8 mouse cellular contexts compared by ENCODE assay signal in the genomic region with DNA sequence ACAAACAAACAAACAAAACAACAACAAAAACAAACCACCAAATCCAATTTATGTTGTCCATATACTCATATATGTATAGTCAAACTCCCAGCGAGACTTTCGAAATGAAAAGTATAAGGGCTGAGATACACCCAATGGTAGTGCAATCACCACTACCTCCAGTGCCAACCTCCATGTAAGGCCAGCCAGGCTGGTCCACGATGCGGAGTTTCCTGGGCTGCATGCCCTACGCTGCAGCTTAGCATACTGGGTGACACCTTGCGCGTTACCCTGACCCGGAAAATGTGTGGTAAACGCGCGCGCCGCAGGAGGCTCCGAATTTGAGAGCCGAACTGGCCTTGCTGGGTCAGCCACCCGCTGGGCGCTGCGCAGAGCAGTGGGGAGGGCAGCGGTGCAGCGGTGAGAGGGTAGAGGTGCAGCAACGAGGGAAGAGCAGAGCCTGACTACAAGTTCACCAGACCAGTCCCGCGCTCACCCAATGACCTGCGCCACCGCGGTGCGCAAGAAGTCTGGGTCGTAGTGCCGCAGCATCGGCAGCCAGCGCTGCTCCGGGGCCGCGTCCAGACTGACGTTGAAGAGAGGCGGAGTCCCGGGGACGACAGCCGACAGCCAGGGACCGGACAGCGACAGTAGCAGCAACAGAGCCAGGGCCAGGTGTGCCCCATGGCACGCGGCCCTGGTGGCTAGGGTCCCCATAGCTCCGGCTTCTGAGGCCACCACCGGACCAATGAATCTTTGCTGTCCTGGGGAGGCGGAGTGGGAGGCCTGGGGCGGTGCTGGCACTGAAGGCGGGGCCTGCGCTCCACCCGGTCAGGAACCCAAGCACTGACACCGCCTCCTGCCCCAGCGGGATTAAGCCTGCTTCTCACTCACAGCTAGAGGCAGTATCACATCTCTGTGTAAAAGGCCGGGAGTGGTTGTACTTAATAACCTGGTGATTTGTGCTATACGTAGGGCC. TPM values are rescaled to one million over a fixed set of nuclear protein-coding genes. Genes with fewer than 3 reads are reported as not detected.
DNase-seq lines count a peak whose midpoint lies in the region; ATAC-seq lines count a peak whose summit lies in the region.

A gene (minus strand): TSS at position 734 of the 958 bp plus-strand sequence.

- no peaks in the 10 kb centered on the region for H3K9me3 ChIP-seq in hindbrain, embryonic 16.5 days (ENCODE audit: control insufficient read depth, low read length)

- no peaks in the 10 kb centered on the region for H3K27me3 ChIP-seq in hindbrain, embryonic 16.5 days (replicated peaks; ENCODE audit: control insufficient read depth, insufficient read depth, low read length)

- ATAC-seq in hindbrain, embryonic 16.5 days, result peak; percentile 91

- H3K4me1 ChIP-seq in hindbrain, embryonic 16.5 days (ENCODE audit: control insufficient read depth, insufficient read depth, low read depth, low read length), result peaks cover 5% of the 10 kb centered on the region

- WGBS in hindbrain, embryonic 16.5 days, result 3% methylated on average over 52 of the region's 54 CpGs
- WGBS in macrophage (ENCODE audit: missing documents), result 2% methylated on average over 54 of the region's 54 CpGs

- peak within 1 kb of the TSS; percentile 67 for H3K4me3 ChIP-seq in hindbrain, embryonic 16.5 days (ENCODE audit: low read length)
- H3K4me3 ChIP-seq in macrophage (ENCODE audit: inconsistent target), result peak within 1 kb of the TSS; percentile 38

- peak within 1 kb of the TSS; percentile 86 for H3K4me2 ChIP-seq in hindbrain, embryonic 16.5 days (ENCODE audit: low read length)

- peak; percentile 70 for DNase-seq in WW6 (ENCODE audit: low read depth, low spot score)
- peak; percentile 58 to 67 for DNase-seq in cerebellum, postnatal 4 days (ENCODE audit: low spot score in 2 of 2)
- peak; percentile 91 for DNase-seq in gastrocnemius, adult 18-20 months (ENCODE audit: low spot score)
- peak; percentile 72 to 86 for DNase-seq in left cerebral cortex, adult 18-20 months (ENCODE audit: low spot score in 2 of 2)
- DNase-seq in right cerebral cortex, adult 18-20 months, result peak; percentile 90
- peak; percentile 45 for DNase-seq in urinary bladder, postnatal 10 days (ENCODE audit: low spot score)

- H3K36me3 ChIP-seq in hindbrain, embryonic 16.5 days (ENCODE audit: control insufficient read depth, insufficient read depth, low read length), result no peaks in the 10 kb centered on the region
- H3K36me3 ChIP-seq in macrophage (ENCODE audit: inconsistent target), result no peaks in the 10 kb centered on the region

- peak within 1 kb of the TSS; percentile 69 for H3K27ac ChIP-seq in hindbrain, embryonic 16.5 days (ENCODE audit: low read depth, low read length)
- peak within 1 kb of the TSS; percentile 62 for H3K27ac ChIP-seq in macrophage

- no peaks in the 10 kb centered on the region for H3K79me2 ChIP-seq in macrophage (ENCODE audit: inconsistent target)

- peak within 1 kb of the TSS; percentile 73 for H3K9ac ChIP-seq in hindbrain, embryonic 16.5 days (ENCODE audit: low read depth, low read length)

RNA-seq across cellular contexts. Expression of the gene that starts here (rescaled TPM):
- 1 to 10 TPM; 6.1 to 7.0 TPM for total RNA-seq in gastrocnemius, adult 18-20 months (2021)
- polyA plus RNA-seq in hindbrain, embryonic 16.5 days (2015; fragmentation: Nextera tagmentation; extraction: Ambion mirVana), result 23.8 and 28.5 TPM in 2 replicates
- 10 to 100 TPM; 37.9 to 38.9 TPM for total RNA-seq in left cerebral cortex, adult 18-20 months (2021)
- 10 to 100 TPM in 7 of 26 experiments, 1 to 10 TPM in 19; 1.8 to 17.2 (median 5.8) TPM for total RNA-seq in macrophage (2018; cell fraction: chromatin; rRNA removed)
- 10 to 100 TPM in 25 of 26 experiments, 1 to 10 TPM in 1; 9.1 to 25.4 (median 15.8) TPM for total RNA-seq in macrophage (2018; cell fraction: cytosol; rRNA removed)
- total RNA-seq in macrophage (2018; cell fraction: nucleus; rRNA removed), result 10 to 100 TPM; 10.0 to 36.4 (median 18.0) TPM
- 7.7 to 41.0 TPM (median 19.5 TPM) in 3 replicates for polyA plus RNA-seq in macrophage (2018)

Comparison
In these comparisons a context has a peak if more than half of its experiments do, and no peak if none do; other contexts are left out.
1. Peak in every context shown above with its lines: DNase-seq, ATAC-seq, H3K4me3 ChIP-seq and H3K27ac ChIP-seq.
2. RNA of the gene that starts here (total RNA-seq): 37.9 to 38.9 TPM in left cerebral cortex, adult 18-20 months; 6.1 to 7.0 TPM in gastrocnemius, adult 18-20 months; every median in the first group is over 4 times any median in the second.